Mouse (Mus musculus) MEL (cell line): ENCODE measurements around the gene Syne4. TPM values are rescaled to one million over a fixed set of nuclear protein-coding genes. Genes with fewer than 3 reads are reported as not detected.

Experiments
- DNase-seq: peaks from one replicate; pipeline ENCODE4 v3.0.0; 2011; ENCODE audit warnings: low read depth, low spot score
- H3K27ac ChIP-seq: 2 replicates; pipeline ENCODE4 v1.5.1; 2012; ENCODE audit warnings: low read depth, mild to moderate bottlenecking, control low read depth, low read length, moderate library complexity; ENCODE audit not compliant: control insufficient read depth
- H3K27me3 ChIP-seq, 2 experiments: fragments of 150-350 bp in 1 of 2; sonication (generic) in 1 of 2; 2 replicates each; pipeline ENCODE4 v1.6.1; 2012; ENCODE audit warnings: low read length in 2 of 2, mild to moderate bottlenecking in 2 of 2, improper control_type of control experiment in 1 of 2, moderate library complexity in 1 of 2; ENCODE audit not compliant: insufficient read depth in 2 of 2, control insufficient read depth in 1 of 2
- H3K36me3 ChIP-seq, 2 experiments: 2 replicates each; pipeline ENCODE4 v1.6.1; 2012 to 2014; ENCODE audit warnings: low read length in 2 of 2, improper control_type of control experiment in 1 of 2, inconsistent platforms in 1 of 2, mild to moderate bottlenecking in 1 of 2; ENCODE audit not compliant: insufficient read depth in 2 of 2, control insufficient read depth in 1 of 2
- H3K4me1 ChIP-seq, 2 experiments: fragments of 150-350 bp in 1 of 2; sonication (generic) in 1 of 2; 2 replicates each; pipeline ENCODE4 v1.6.1; 2012; ENCODE audit warnings: low read length in 2 of 2, improper control_type of control experiment in 1 of 2, mild to moderate bottlenecking in 1 of 2; ENCODE audit not compliant: insufficient read depth in 2 of 2, control insufficient read depth in 1 of 2
- H3K4me3 ChIP-seq, 2 experiments: fragments of 150-350 bp in 1 of 2; sonication (generic) in 1 of 2; 2 replicates each; pipeline ENCODE4 v1.5.1; 2012; ENCODE audit warnings: low read depth in 2 of 2, low read length in 2 of 2, mild to moderate bottlenecking in 2 of 2, moderate library complexity in 2 of 2, control low read depth in 1 of 2, improper control_type of control experiment in 1 of 2; ENCODE audit not compliant: control insufficient read depth in 1 of 2, insufficient read depth in 1 of 2
- H3K79me2 ChIP-seq: 2 replicates; pipeline ENCODE4 v1.6.1; 2012; ENCODE audit warnings: mild to moderate bottlenecking, low read length, moderate library complexity; ENCODE audit not compliant: control insufficient read depth, poor library complexity, insufficient read depth
- H3K9ac ChIP-seq: 2 replicates; pipeline ENCODE4 v1.6.1; 2012; ENCODE audit warnings: low read depth, mild to moderate bottlenecking, control low read depth, low read length, moderate library complexity; ENCODE audit not compliant: control insufficient read depth, poor library complexity, severe bottlenecking
- H3K9me3 ChIP-seq: fragments of 150-350 bp; sonication (generic); replicated peaks from 2 replicates; pipeline ENCODE4 v1.6.1; 2012; ENCODE audit warnings: mild to moderate bottlenecking, low read length, improper control_type of control experiment, moderate library complexity; ENCODE audit not compliant: insufficient read depth
- CHD1 ChIP-seq: IDR thresholded peaks from 2 replicates; pipeline ENCODE4 v1.6.1; 2012; ENCODE audit warnings: low read depth, mild to moderate bottlenecking, inconsistent platforms, low read length, improper control_type of control experiment
- CHD2 ChIP-seq: IDR thresholded peaks from 2 replicates; pipeline ENCODE4 v1.6.1; 2011; ENCODE audit warnings: low read length, improper control_type of control experiment
- E2F4 ChIP-seq: IDR thresholded peaks from 2 replicates; pipeline ENCODE4 v1.6.1; 2011; ENCODE audit warnings: low read depth, low read length, improper control_type of control experiment, borderline replicate concordance
- ELF1 ChIP-seq: IDR thresholded peaks from 2 replicates; pipeline ENCODE4 v1.6.1; 2014; ENCODE audit warnings: low read depth, mild to moderate bottlenecking, inconsistent platforms, low read length, improper control_type of control experiment, moderate library complexity
- GATA1 ChIP-seq: IDR thresholded peaks from 2 replicates; pipeline ENCODE4 v1.6.1; 2011; ENCODE audit warnings: low read depth, low read length, improper control_type of control experiment
- JUND ChIP-seq: IDR thresholded peaks from 2 replicates; pipeline ENCODE4 v1.6.1; 2011; ENCODE audit warnings: low read depth, mild to moderate bottlenecking, improper control_type of control experiment, low read length
- MAFK ChIP-seq: IDR thresholded peaks from 2 replicates; pipeline ENCODE4 v1.6.1; 2011; ENCODE audit warnings: low read depth, mild to moderate bottlenecking, low read length, improper control_type of control experiment, borderline replicate concordance
- MAZ ChIP-seq: IDR thresholded peaks from 2 replicates; pipeline ENCODE4 v1.6.1; 2012; ENCODE audit warnings: low read depth, mild to moderate bottlenecking, inconsistent platforms, low read length, improper control_type of control experiment
- MYB ChIP-seq: IDR thresholded peaks from 2 replicates; pipeline ENCODE4 v1.6.1; 2011; ENCODE audit warnings: mild to moderate bottlenecking, low read depth, low read length, improper control_type of control experiment
- NELFE ChIP-seq: IDR thresholded peaks from 2 replicates; pipeline ENCODE4 v1.6.1; 2011; ENCODE audit warnings: low read depth, low read length, improper control_type of control experiment
- POLR2A ChIP-seq, 2 experiments: IDR thresholded peaks; 2 replicates each; pipeline ENCODE4 v1.6.1; 2011 to 2012; ENCODE audit warnings: low read length in 2 of 2, mild to moderate bottlenecking in 2 of 2, control low read depth in 1 of 2, improper control_type of control experiment in 1 of 2, low read depth in 1 of 2, moderate library complexity in 1 of 2; ENCODE audit not compliant: control insufficient read depth in 1 of 2, insufficient read depth in 1 of 2, poor library complexity in 1 of 2
- RAD21 ChIP-seq: IDR thresholded peaks from 2 replicates; pipeline ENCODE4 v1.6.1; 2011; ENCODE audit warnings: mild to moderate bottlenecking, low read depth, low read length, improper control_type of control experiment
- TBP ChIP-seq: IDR thresholded peaks from 2 replicates; pipeline ENCODE4 v1.8.0; 2011; ENCODE audit warnings: low read depth, low read length, improper control_type of control experiment
- TCF12 ChIP-seq: IDR thresholded peaks from 2 replicates; pipeline ENCODE4 v1.6.1; 2014; ENCODE audit warnings: low read depth, mild to moderate bottlenecking, inconsistent platforms, low read length, improper control_type of control experiment, moderate library complexity
- USF1 ChIP-seq: IDR thresholded peaks from 2 replicates; pipeline ENCODE4 v1.6.1; 2014; ENCODE audit warnings: low read depth, mild to moderate bottlenecking, inconsistent platforms, low read length, improper control_type of control experiment, moderate library complexity
- ZMIZ1 ChIP-seq: IDR thresholded peaks from 2 replicates; pipeline ENCODE4 v1.6.1; 2012; ENCODE audit warnings: low read depth, mild to moderate bottlenecking, inconsistent platforms, low read length, improper control_type of control experiment, moderate library complexity
- ZNF384 ChIP-seq: IDR thresholded peaks from 2 replicates; pipeline ENCODE4 v1.6.1; 2012; ENCODE audit warnings: low read depth, mild to moderate bottlenecking, inconsistent platforms, low read length, improper control_type of control experiment
- polyA plus RNA-seq, 2 experiments: library from polyadenylated mRNA; stranded (reverse) in 1 of 2; unstranded in 1 of 2; fragments of >175 nt in 1 of 2; fragments of >200 nt in 1 of 2; gene quantifications; 2 replicates each; pipeline versions ENCODE4 v1.2.1 to v1.2.4; 2012; ENCODE audit warnings: low replicate concordance in 2 of 2, low read depth in 1 of 2; ENCODE audit not compliant: insufficient read length in 2 of 2, insufficient read depth in 1 of 2, missing spikeins in 1 of 2
- total RNA-seq: library from RNA; depleted of rRNA; stranded (reverse); fragments of 300-350 nt; gene quantifications from 2 replicates; pipeline ENCODE4 v1.2.3, GENCODE M21; 2012

Gene Syne4
- total and polyA plus RNA-seq, 3 experiments: 0.31 to 0.82 TPM; not detected in 1

GRCm38 (mm10) chr7:30358378-30359186 is 44.0 kb downstream of the Syne4 start:
- no peaks in the 10 kb centered on the region for H3K4me1 ChIP-seq
- no peak for DNase-seq
- no peak overlapping the region for H3K27ac ChIP-seq
- H3K27me3 ChIP-seq: no peaks in the 10 kb centered on the region
- no peaks in the 10 kb centered on the region for H3K79me2 ChIP-seq
- no peaks in the 10 kb centered on the region for H3K9me3 ChIP-seq
- H3K36me3 ChIP-seq: no peaks in the 10 kb centered on the region
- H3K4me3 ChIP-seq: no peak overlapping the region
- TF ChIP-seq TCF12: no peak
- TF ChIP-seq MAZ: no peak
- no peak for TF ChIP-seq MYB
- no peak for TF ChIP-seq E2F4
- TF ChIP-seq RAD21: no peak
- no peak for TF ChIP-seq TBP
- TF ChIP-seq ELF1: no peak
- TF ChIP-seq NELFE: no peak
- no peak for TF ChIP-seq JUND
- TF ChIP-seq MAFK: no peak
- no peak for TF ChIP-seq GATA1
- H3K9ac ChIP-seq: no peak overlapping the region

- H3K9ac ChIP-seq: no peak overlapping the region
- no peak overlapping the region for H3K27ac ChIP-seq
- DNase-seq: no peak
- TF ChIP-seq ZNF384: no peak
- no peak overlapping the region for H3K4me3 ChIP-seq
- no peaks in the 10 kb centered on the region for H3K79me2 ChIP-seq
- no peaks in the 10 kb centered on the region for H3K36me3 ChIP-seq
- no peaks in the 10 kb centered on the region for H3K9me3 ChIP-seq
- no peaks in the 10 kb centered on the region for H3K4me1 ChIP-seq
- H3K27me3 ChIP-seq: no peaks in the 10 kb centered on the region
Observed at GRCm38 (mm10) chr7:30359276-30359865, 44.8 kb downstream of the Syne4 start.

GRCm38 (mm10) chr7:30360028-30360427 is 45.4 kb downstream of the Syne4 start:
- no peaks in the 10 kb centered on the region; a peak in 1 of 4 replicates for H3K27me3 ChIP-seq
- H3K9me3 ChIP-seq: no peaks in the 10 kb centered on the region
- H3K27ac ChIP-seq: no peak overlapping the region
- H3K4me1 ChIP-seq: no peaks in the 10 kb centered on the region
- DNase-seq: no peak
- no peak overlapping the region for H3K4me3 ChIP-seq
- TF ChIP-seq CHD2 (no peak), NELFE (no peak), POLR2A (IDR thresholded peaks at IDR 0.05; ENCODE audit: control insufficient read depth in 1 of 2, insufficient read depth in 1 of 2, low read depth in 1 of 2, low read length in 2 of 2, poor library complexity in 1 of 2) (no peak), CHD1 (no peak), ZMIZ1 (no peak), USF1 (no peak)
- H3K36me3 ChIP-seq: no peaks in the 10 kb centered on the region
- H3K9ac ChIP-seq: no peak overlapping the region
- H3K79me2 ChIP-seq: no peaks in the 10 kb centered on the region
